Mouse (Mus musculus) embryonic fibroblast, embryonic 13.5 days (primary cell): ENCODE results near the gene Polr2a.

Experiments
- CTCF ChIP-seq: IDR thresholded peaks from 2 replicates; pipeline ENCODE4 v1.5.1; 2011; ENCODE audit warnings: mild to moderate bottlenecking, control low read depth, low read length, moderate library complexity, borderline replicate concordance; ENCODE audit not compliant: insufficient read depth
- POLR2A ChIP-seq: IDR thresholded peaks from 2 replicates; pipeline ENCODE4 v1.6.1; 2011; ENCODE audit warnings: low read depth, mild to moderate bottlenecking, control low read depth, low read length, moderate library complexity

DNA sequence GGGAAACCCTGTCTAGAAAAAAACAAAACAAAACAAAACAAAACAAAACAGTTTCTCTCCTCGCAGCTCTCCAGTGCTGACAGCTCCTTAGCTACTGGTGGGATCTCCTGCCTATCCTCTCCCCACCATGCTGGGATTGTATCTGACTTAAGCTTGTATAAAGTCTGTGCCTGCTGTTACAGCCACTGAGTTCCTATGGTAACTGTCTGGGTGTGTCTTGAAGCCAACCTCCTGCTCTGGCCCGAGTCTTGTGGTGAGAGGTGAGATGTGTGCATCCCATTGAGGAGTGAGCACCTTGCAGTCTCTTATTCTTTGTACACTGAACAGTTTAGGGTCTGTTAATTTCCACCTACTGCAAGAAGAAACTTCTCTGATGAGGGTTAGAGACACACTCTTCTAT is 35.4 kb downstream of the Polr2a start:
- TF ChIP-seq POLR2A (no peak), CTCF (no peak)
